Mouse (Mus musculus): ENCODE measurements at regions not wholly inside any gene's neighbourhood (a gene's known extent, or its start where the extent isn't known, plus 50 kb on each side); places are given as distances from the start of the nearest gene placed in this dataset.

DNA sequence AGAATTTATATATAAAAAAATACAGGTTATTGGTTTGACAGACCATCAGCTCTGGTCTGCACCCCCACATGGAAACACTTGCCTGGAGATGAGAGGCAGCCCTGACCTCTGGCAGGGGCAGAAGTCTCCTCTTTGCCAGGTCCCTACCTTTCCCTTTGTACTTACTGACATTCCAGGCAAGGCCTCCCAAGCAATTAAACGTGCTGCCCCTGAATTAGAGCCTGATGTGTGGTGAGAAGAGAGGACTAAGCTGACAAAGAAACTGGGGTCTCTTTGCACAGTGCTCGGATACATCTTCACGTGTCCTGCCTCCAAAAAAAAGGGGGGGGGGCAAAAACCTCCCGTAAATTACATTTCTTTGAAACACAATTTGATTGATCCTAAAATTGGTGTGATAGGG, 175.5 kb downstream of the Gas1 start:
- Histone ChIP-seq H3K36me3 (replicated peaks; ENCODE audit: control insufficient read depth, insufficient read depth) (no peaks in the 10 kb centered on the region), H3K4me1 (replicated peaks; ENCODE audit: control insufficient read depth, insufficient read depth, low read length) (no peaks in the 10 kb centered on the region), H3K9ac (no peak overlapping the region), H3K27ac (no peak overlapping the region), H3K9me3 (ENCODE audit: control insufficient read depth, low read length) (no peaks in the 10 kb centered on the region), H3K4me2 (replicated peaks) (no peak overlapping the region), H3K27me3 (ENCODE audit: control insufficient read depth, insufficient read depth, low read length) (no peaks in the 10 kb centered on the region), H3K4me3 (replicated peaks; ENCODE audit: low read length) (no peak overlapping the region)
- 58% methylated on average over 4 of the region's 4 CpGs for WGBS
- no peak for ATAC-seq (ENCODE audit: low FRiP score)
- DNase-seq (ENCODE audit: low spot score) = no peak

DNA sequence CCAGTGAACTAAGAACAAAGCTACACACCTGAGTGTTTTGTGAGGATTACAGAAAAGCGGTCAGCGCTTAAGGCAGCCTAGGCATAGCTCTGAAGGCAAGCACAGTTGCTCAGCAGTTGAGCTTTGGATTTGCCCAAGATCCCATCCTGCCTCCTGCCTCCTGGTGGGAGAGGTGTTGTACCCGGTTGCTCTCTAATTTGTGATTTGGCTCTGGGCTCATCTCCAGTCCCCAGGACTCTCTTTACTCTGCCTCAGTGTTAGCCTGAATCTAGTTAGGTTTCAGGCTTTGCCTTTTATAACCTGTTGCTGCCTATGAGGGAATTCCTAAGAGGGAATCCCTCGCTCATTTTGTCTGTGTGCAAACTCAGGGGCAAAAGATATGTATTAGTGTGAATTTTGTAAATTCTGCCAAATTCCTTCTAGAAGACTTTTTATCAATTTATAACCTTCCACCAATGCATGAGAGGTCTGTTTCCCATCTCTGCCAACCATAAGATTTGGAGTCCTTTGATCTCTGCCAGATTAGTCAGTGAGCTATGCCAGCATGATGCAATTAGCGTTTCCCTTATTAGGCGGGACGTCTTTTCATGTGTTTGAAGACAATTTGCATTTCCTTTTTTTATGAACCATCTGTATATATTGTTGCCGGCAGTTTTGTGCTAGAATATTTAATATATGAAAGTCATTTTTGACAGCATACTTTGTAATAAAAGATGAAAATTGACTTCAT, 176.4 kb downstream of the Gas1 start:
- no peak for ATAC-seq (ENCODE audit: low FRiP score)
- no peaks in the 10 kb centered on the region for H3K27me3 ChIP-seq (ENCODE audit: control insufficient read depth, insufficient read depth, low read length)
- DNase-seq (ENCODE audit: low spot score) = no peak

DNA sequence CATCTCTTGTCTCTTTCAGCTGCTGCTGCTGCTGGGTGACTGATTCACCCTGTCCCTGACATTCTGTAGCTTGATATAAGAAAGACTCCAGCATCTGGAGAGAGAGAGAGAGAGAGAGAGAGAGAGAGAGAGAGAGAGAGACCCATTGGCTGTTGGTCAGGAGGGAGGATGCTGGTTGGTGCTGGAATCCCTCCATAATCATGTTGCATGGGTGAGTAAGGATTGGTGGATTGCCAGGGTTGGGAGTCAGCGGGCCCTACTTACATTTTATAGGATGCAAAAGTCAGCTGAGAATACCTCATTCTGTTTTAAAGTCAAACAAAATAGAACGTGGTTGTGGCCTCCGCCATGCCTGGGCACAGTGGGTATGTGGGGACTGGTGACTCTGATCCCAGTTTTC, 174.5 kb upstream of the Tut7 start:
- DNase-seq (ENCODE audit: low spot score) (no peak), ATAC-seq (ENCODE audit: low FRiP score) (no peak)
- 93% methylated on average over 3 of the region's 3 CpGs for WGBS

More for the DNA sequence above, 176.4 kb downstream of the Gas1 start:
- no peaks in the 10 kb centered on the region for H3K36me3 ChIP-seq (replicated peaks; ENCODE audit: control insufficient read depth, insufficient read depth)
- no peak overlapping the region for H3K4me3 ChIP-seq (replicated peaks; ENCODE audit: low read length)
- no peak overlapping the region for H3K27ac ChIP-seq
- 63% methylated on average over 8 of the region's 8 CpGs for WGBS
- H3K9me3 ChIP-seq (ENCODE audit: control insufficient read depth, low read length) = no peaks in the 10 kb centered on the region
- no peak overlapping the region for H3K4me2 ChIP-seq (replicated peaks)
- H3K9ac ChIP-seq = no peak overlapping the region
- no peaks in the 10 kb centered on the region for H3K4me1 ChIP-seq (replicated peaks; ENCODE audit: control insufficient read depth, insufficient read depth, low read length)

DNA sequence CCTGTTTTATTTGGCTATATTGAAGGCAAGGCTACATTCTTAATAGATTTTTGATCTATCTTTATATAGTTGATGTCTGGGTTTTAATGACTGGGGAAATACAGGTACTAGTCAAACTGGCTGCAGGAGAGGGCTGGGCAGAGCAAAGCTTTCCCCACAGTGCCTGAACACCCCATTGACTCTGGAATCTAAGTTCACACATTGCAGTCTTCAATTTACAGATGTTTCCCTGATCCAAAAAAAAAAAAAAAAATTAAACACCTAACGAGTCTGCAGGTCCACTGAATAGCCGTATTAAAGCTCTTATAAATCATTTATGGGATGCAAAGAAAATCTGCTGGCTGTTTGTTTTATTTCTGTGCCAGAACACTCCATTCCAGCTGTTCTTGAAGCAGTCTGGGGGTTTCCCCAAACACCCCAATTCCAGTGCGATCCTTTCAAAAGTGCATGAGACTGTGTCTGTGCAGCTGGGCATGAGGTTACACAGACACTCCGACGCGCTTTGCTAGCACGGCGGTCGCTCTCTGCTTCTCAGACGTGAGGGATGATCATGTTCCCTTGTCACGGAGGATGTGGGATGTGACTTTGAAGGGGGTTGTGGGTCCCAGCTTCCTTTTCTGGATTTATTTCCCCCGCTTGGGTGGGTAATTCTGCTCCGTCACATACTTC, 173.3 kb upstream of the Tut7 start:
- no peak for ATAC-seq (ENCODE audit: low FRiP score)
- H3K9ac ChIP-seq = no peak overlapping the region
- no peak overlapping the region for H3K4me3 ChIP-seq (replicated peaks; ENCODE audit: low read length)
- no peak for DNase-seq (ENCODE audit: low spot score)
- H3K36me3 ChIP-seq (replicated peaks; ENCODE audit: control insufficient read depth, insufficient read depth) = no peaks in the 10 kb centered on the region
- H3K27ac ChIP-seq = no peak overlapping the region
- H3K27me3 ChIP-seq (ENCODE audit: control insufficient read depth, insufficient read depth, low read length) = no peaks in the 10 kb centered on the region
- no peaks in the 10 kb centered on the region; the same call in 1 of the 2 replicates for H3K4me1 ChIP-seq (replicated peaks; ENCODE audit: control insufficient read depth, insufficient read depth, low read length)
- 86% methylated on average over 13 of the region's 13 CpGs for WGBS
- no peaks in the 10 kb centered on the region for H3K9me3 ChIP-seq (ENCODE audit: control insufficient read depth, low read length)
- no peak overlapping the region for H3K4me2 ChIP-seq (replicated peaks)

More for the DNA sequence above, 174.5 kb upstream of the Tut7 start:
- no peak overlapping the region for H3K9ac ChIP-seq
- no peaks in the 10 kb centered on the region for H3K9me3 ChIP-seq (ENCODE audit: control insufficient read depth, low read length)
- H3K4me2 ChIP-seq (replicated peaks) = no peak overlapping the region
- no peaks in the 10 kb centered on the region for H3K36me3 ChIP-seq (replicated peaks; ENCODE audit: control insufficient read depth, insufficient read depth)
- no peak overlapping the region for H3K27ac ChIP-seq
- no peak overlapping the region for H3K4me3 ChIP-seq (replicated peaks; ENCODE audit: low read length)
- no peaks in the 10 kb centered on the region; the same call in 1 of the 2 replicates for H3K4me1 ChIP-seq (replicated peaks; ENCODE audit: control insufficient read depth, insufficient read depth, low read length)
- no peaks in the 10 kb centered on the region for H3K27me3 ChIP-seq (ENCODE audit: control insufficient read depth, insufficient read depth, low read length)

DNA sequence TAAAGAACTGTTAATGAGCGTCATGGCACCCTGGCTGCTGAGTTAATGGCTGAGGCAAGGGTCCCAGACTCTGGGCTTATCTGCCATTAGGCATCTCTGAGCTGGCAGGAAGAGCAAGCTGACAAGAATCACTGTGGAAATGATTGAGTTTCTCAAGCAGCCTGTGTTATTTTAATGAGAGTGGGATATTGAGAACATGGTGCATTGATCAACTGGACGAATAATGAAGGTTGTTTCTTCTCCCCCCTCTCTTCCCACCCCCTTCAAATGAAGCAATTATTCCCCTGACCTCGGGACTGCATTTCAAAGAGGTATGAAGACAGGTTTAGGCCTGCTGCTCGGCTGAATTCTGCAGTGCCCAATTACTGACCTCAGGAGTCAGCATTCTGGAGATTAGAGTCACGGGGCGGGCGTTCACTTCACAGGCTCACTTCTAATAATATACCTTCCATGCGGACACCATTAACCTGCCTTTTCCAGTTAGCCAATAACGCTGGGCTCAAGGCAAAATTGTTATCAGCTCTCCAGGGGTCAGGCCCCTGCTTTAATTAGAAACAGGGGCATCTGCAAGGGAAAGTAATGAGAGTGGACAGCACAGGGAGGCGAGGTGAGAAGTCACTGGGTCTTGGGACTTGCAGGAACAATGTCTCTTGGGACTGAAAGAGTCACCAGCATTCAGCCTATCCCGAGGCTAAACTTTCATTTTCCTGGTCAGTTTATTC, 170.0 kb upstream of the Tut7 start:
- no peaks in the 10 kb centered on the region for H3K27me3 ChIP-seq (ENCODE audit: control insufficient read depth, insufficient read depth, low read length)
- no peaks in the 10 kb centered on the region for H3K9me3 ChIP-seq (ENCODE audit: control insufficient read depth, low read length)
- no peak overlapping the region for H3K27ac ChIP-seq
- no peak overlapping the region for H3K9ac ChIP-seq
- DNase-seq (ENCODE audit: low spot score) (no peak), ATAC-seq (ENCODE audit: low FRiP score) (no peak)
- H3K4me1 ChIP-seq (replicated peaks; ENCODE audit: control insufficient read depth, insufficient read depth, low read length) = no peaks in the 10 kb centered on the region; the same call in 1 of the 2 replicates
- WGBS = 58% methylated on average over 11 of the region's 11 CpGs
- no peaks in the 10 kb centered on the region for H3K36me3 ChIP-seq (replicated peaks; ENCODE audit: control insufficient read depth, insufficient read depth)
- H3K4me3 ChIP-seq (replicated peaks; ENCODE audit: low read length) = no peak overlapping the region
- H3K4me2 ChIP-seq (replicated peaks) = no peak overlapping the region

DNA sequence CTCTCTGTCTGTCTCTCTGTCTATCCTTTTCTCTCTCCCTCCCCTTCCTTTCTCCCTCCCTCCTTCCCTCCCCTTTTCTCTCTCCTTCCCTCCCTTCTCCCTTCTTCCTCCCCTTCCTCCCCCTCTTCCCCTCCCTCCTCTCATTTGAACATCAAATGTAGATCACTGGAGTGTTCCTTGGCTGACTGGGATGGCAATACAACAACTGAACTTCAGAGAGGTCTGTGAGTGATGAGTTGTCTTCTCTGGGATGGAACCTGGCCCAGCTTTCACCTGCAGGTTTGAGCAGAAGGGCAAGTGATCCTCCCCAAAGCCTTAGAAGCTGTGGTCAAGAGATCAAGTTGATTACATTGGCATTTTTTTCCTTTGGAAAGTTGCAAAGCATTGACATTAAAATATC, 169.4 kb upstream of the Tut7 start:
- H3K27ac ChIP-seq = no peak overlapping the region
- no peak for DNase-seq (ENCODE audit: low spot score)

DNA sequence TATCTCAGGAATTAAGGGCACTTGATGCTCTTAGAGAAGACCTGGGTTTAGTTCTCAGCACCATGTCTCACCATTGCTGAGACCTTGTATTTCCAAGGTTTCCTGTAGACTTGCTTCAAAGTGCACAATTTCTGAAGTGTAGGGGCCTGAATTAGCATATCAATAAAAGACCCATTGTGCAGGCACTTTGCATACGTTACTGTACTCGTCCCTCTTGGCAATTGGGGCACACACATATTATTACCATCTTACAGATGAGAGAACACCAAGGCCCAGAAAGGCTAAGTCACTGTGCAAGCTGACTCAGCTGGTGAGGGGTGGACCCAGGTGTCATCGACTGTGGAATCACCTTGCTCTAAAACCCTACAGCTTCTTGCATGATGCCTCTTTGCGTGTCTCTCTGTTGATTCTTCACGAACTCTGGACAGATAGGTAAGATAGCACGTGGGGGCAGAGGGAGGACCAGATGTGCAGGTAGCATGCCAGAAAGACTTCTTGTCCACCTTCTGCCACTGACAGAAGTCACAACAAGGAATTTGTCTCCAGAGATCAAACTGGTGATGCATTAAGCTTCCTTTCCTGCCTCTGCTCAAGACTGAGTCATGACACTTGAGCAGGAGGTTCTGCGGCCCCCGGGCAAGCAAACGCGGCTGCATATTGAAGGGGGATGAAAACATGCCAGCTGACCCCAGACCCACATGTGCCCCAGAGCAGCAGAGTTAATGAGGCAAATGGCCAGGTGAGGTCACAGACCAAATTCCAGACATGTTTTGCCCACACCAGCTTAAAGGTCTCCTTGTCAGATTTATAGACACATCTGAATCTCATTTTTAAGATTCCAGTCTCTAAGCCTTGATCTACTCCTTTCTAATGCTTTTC, 167.7 kb upstream of the Tut7 start:
- Histone ChIP-seq H3K4me1 (replicated peaks; ENCODE audit: control insufficient read depth, insufficient read depth, low read length) (no peaks in the 10 kb centered on the region; the same call in 1 of the 2 replicates), H3K4me2 (replicated peaks) (no peak overlapping the region), H3K9me3 (ENCODE audit: control insufficient read depth, low read length) (no peaks in the 10 kb centered on the region; the same call in 1 of the 2 replicates), H3K9ac (no peak overlapping the region), H3K4me3 (replicated peaks; ENCODE audit: low read length) (no peak overlapping the region), H3K27me3 (ENCODE audit: control insufficient read depth, insufficient read depth, low read length) (no peaks in the 10 kb centered on the region), H3K36me3 (replicated peaks; ENCODE audit: control insufficient read depth, insufficient read depth) (no peaks in the 10 kb centered on the region), H3K27ac (no peak overlapping the region)
- ATAC-seq (ENCODE audit: low FRiP score) (no peak), DNase-seq (ENCODE audit: low spot score) (no peak)
- WGBS = 71% methylated on average over 10 of the region's 10 CpGs

More for the DNA sequence above, 169.4 kb upstream of the Tut7 start:
- Histone ChIP-seq H3K27me3 (ENCODE audit: control insufficient read depth, insufficient read depth, low read length) (no peaks in the 10 kb centered on the region), H3K4me3 (replicated peaks; ENCODE audit: low read length) (no peak overlapping the region), H3K36me3 (replicated peaks; ENCODE audit: control insufficient read depth, insufficient read depth) (no peaks in the 10 kb centered on the region), H3K4me2 (replicated peaks) (no peak overlapping the region), H3K9me3 (ENCODE audit: control insufficient read depth, low read length) (no peaks in the 10 kb centered on the region; the same call in 1 of the 2 replicates), H3K4me1 (replicated peaks; ENCODE audit: control insufficient read depth, insufficient read depth, low read length) (no peaks in the 10 kb centered on the region; the same call in 1 of the 2 replicates), H3K9ac (no peak overlapping the region)
- no peak for ATAC-seq (ENCODE audit: low FRiP score)

DNA sequence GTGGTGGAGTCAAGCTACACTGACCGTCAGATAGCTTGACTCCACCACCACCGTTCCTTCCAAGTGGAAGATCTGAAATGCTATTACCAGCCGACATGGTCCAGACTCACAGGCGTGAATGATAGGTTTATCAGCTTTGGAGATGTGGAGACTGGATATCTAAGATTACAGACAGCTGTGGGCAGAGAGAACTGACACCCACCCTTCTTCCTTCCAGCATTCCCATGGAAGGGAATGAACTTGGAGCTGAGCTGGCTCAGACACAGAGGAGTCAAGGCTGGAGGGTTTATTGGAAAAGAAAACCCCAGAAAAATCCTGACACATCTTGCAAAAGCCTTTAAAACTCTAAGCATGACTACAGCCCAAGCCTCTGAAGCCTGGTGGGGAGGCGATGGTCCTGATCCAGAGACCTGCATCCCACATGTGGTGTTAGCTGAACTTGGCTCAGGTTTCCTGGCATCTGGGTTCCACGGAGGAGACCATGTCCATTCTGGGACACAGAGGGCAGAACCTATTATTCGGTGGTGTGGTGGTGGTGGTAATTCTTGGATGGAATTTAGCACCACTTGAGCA, 165.5 kb upstream of the Tut7 start:
- no peak for DNase-seq (ENCODE audit: low spot score)
- Histone ChIP-seq H3K4me2 (replicated peaks) (no peak overlapping the region), H3K4me3 (replicated peaks; ENCODE audit: low read length) (no peak overlapping the region), H3K36me3 (replicated peaks; ENCODE audit: control insufficient read depth, insufficient read depth) (no peaks in the 10 kb centered on the region), H3K27me3 (ENCODE audit: control insufficient read depth, insufficient read depth, low read length) (no peaks in the 10 kb centered on the region), H3K9ac (no peak overlapping the region), H3K4me1 (replicated peaks; ENCODE audit: control insufficient read depth, insufficient read depth, low read length) (no peaks in the 10 kb centered on the region; the same call in 1 of the 2 replicates), H3K27ac (no peak overlapping the region), H3K9me3 (ENCODE audit: control insufficient read depth, low read length) (no peaks in the 10 kb centered on the region; the same call in 1 of the 2 replicates)
- WGBS = 91% methylated on average over 7 of the region's 7 CpGs
- ATAC-seq (ENCODE audit: low FRiP score) = no peak

All from hindbrain, embryonic 14.5 days (tissue).